Mouse (Mus musculus) hindbrain, embryonic 13.5 days (tissue): ENCODE results near the gene E2f2. TPM values are rescaled to one million over a fixed set of nuclear protein-coding genes. Genes with fewer than 3 reads are reported as not detected.

ENCODE experiments used
- ATAC-seq: fragments of 200-750 bp; cut with Nextera tagmentation; 2 replicates; pipeline ENCODE4 v1.8.0; 2017; ENCODE audit warnings: moderate TSS enrichment; ENCODE audit not compliant: low FRiP score
- H3K27ac ChIP-seq: fragments of 300-500 bp; sonication (generic); 2 replicates; pipeline ENCODE4 v1.5.1; 2015; ENCODE audit warnings: inconsistent platforms, mild to moderate bottlenecking, moderate library complexity
- H3K27me3 ChIP-seq: fragments of 300-500 bp; sonication (generic); 2 replicates; pipeline ENCODE4 v1.6.1; 2015; ENCODE audit warnings: mild to moderate bottlenecking, inconsistent platforms
- H3K36me3 ChIP-seq: fragments of 300-500 bp; sonication (generic); 2 replicates; pipeline ENCODE4 v1.6.1; 2015; ENCODE audit warnings: mild to moderate bottlenecking, inconsistent platforms
- H3K4me1 ChIP-seq: fragments of 300-500 bp; sonication (generic); replicated peaks from 2 replicates; pipeline ENCODE4 v1.6.1; 2015; ENCODE audit warnings: inconsistent platforms
- H3K4me2 ChIP-seq: fragments of 300-500 bp; sonication (generic); 2 replicates; pipeline ENCODE4 v1.6.1; 2015; ENCODE audit warnings: inconsistent platforms, mild to moderate bottlenecking, moderate library complexity
- H3K4me3 ChIP-seq: fragments of 300-500 bp; sonication (generic); 2 replicates; pipeline ENCODE4 v1.5.1; 2015; ENCODE audit warnings: mild to moderate bottlenecking, inconsistent platforms
- H3K9ac ChIP-seq: fragments of 300-500 bp; sonication (generic); 2 replicates; pipeline ENCODE4 v1.6.1; 2015; ENCODE audit warnings: mild to moderate bottlenecking, inconsistent platforms
- H3K9me3 ChIP-seq: fragments of 300-500 bp; sonication (generic); 2 replicates; pipeline ENCODE4 v1.6.1; 2016; ENCODE audit warnings: inconsistent platforms
- WGBS: fragments of 180-500 bp; shearing (Covaris S2); methylation state at CpG from one replicate; pipeline ENCODE4 v1.1.7; 2015; 5-methylcytosine and 5-hydroxymethylcytosine counted together
- polyA plus RNA-seq: library from polyadenylated mRNA; unstranded; fragments of >200 nt; fragmentation: Nextera tagmentation; extraction: Ambion mirVana; gene quantifications from 2 replicates; pipeline ENCODE4 v1.2.1, GENCODE M21; 2015

Gene E2f2
- polyA plus RNA-seq, 1 experiment from 2014 or later, result 2.7 TPM

GRCm38 (mm10) chr4:136220133-136220775 lies 48.1 kb downstream of the E2f2 start:
- Histone ChIP-seq H3K9me3 (no peaks in the 10 kb centered on the region), H3K9ac (no peak overlapping the region; the same call in 1 of the 2 replicates), H3K27me3 (peaks cover 13% of the 10 kb centered on the region), H3K36me3 (no peaks in the 10 kb centered on the region), H3K4me3 (no peak overlapping the region), H3K4me1 (peaks cover 48% of the 10 kb centered on the region), H3K27ac (no peak overlapping the region), H3K4me2 (no peak overlapping the region)
- WGBS, result 12% methylated on average over 17 of the region's 17 CpGs
- no peak for ATAC-seq

GRCm38 (mm10) chr4:136223549-136224239 lies 51.5 kb downstream of the E2f2 start:
- Histone ChIP-seq H3K4me1 (peaks cover 33% of the 10 kb centered on the region), H3K9me3 (no peaks in the 10 kb centered on the region), H3K36me3 (no peaks in the 10 kb centered on the region), H3K9ac (0 out of 2 replicates have a peak overlapping the region, but pooled peaks have one; percentile 15), H3K4me2 (0 out of 2 replicates have a peak overlapping the region, but pooled peaks have one; percentile 2), H3K27ac (peak overlapping the region; percentile 83), H3K27me3 (peaks cover 13% of the 10 kb centered on the region), H3K4me3 (no peak overlapping the region)
- 48% methylated on average over 13 of the region's 13 CpGs for WGBS
- peak; percentile 90 for ATAC-seq

- Histone ChIP-seq H3K27me3 (peaks cover 11% of the 10 kb centered on the region), H3K4me2 (no peak overlapping the region), H3K27ac (peak overlapping the region; percentile 83), H3K9me3 (no peaks in the 10 kb centered on the region), H3K36me3 (no peaks in the 10 kb centered on the region), H3K4me1 (peaks cover 28% of the 10 kb centered on the region), H3K4me3 (no peak overlapping the region), H3K9ac (peak overlapping the region; percentile 29; the same call in 1 of the 2 replicates)
- WGBS, result 37% methylated on average over 5 of the region's 5 CpGs
- no peak; the same call in 1 of the 2 replicates for ATAC-seq
These were observed 52.0 kb downstream of the E2f2 start for GRCm38 (mm10) chr4:136224240-136224559.

- Histone ChIP-seq H3K27ac (peak overlapping the region; percentile 83), H3K4me1 (peaks cover 23% of the 10 kb centered on the region), H3K4me2 (no peak overlapping the region), H3K4me3 (no peak overlapping the region), H3K9ac (peak overlapping the region; percentile 29; the same call in 1 of the 2 replicates), H3K36me3 (no peaks in the 10 kb centered on the region), H3K27me3 (peaks cover 7% of the 10 kb centered on the region), H3K9me3 (no peaks in the 10 kb centered on the region)
- 84% methylated on average over 23 of the region's 23 CpGs for WGBS
- no peak for ATAC-seq
These were observed 52.7 kb downstream of the E2f2 start for GRCm38 (mm10) chr4:136224677-136225460.

- no peaks in the 10 kb centered on the region for H3K27me3 ChIP-seq
- no peak overlapping the region for H3K4me2 ChIP-seq
- 87% methylated on average over 7 of the region's 7 CpGs for WGBS
- no peak overlapping the region for H3K27ac ChIP-seq
- no peaks in the 10 kb centered on the region for H3K36me3 ChIP-seq
- H3K9me3 ChIP-seq, result no peaks in the 10 kb centered on the region
- no peak overlapping the region for H3K9ac ChIP-seq
- no peak for ATAC-seq
- H3K4me3 ChIP-seq, result no peak overlapping the region
- peaks cover 17% of the 10 kb centered on the region for H3K4me1 ChIP-seq
These were observed 55.2 kb downstream of the E2f2 start for GRCm38 (mm10) chr4:136227408-136227807.

- Histone ChIP-seq H3K4me2 (no peak overlapping the region), H3K4me1 (peaks cover 11% of the 10 kb centered on the region), H3K27me3 (no peaks in the 10 kb centered on the region), H3K36me3 (no peaks in the 10 kb centered on the region), H3K9ac (no peak overlapping the region; the same call in 1 of the 2 replicates), H3K4me3 (no peak overlapping the region), H3K27ac (no peak overlapping the region), H3K9me3 (no peaks in the 10 kb centered on the region)
- 83% methylated on average over 5 of the region's 5 CpGs for WGBS
- ATAC-seq, result no peak
These were observed 56.4 kb downstream of the E2f2 start for GRCm38 (mm10) chr4:136228640-136229039.

GRCm38 (mm10) chr4:136238669-136239068 lies 66.5 kb downstream of the E2f2 start:
- Histone ChIP-seq H3K27me3 (peaks cover 50% of the 10 kb centered on the region), H3K4me3 (no peak overlapping the region), H3K4me1 (peaks cover 10% of the 10 kb centered on the region), H3K36me3 (peaks cover 13% of the 10 kb centered on the region; the same call in 1 of the 2 replicates), H3K9ac (no peak overlapping the region), H3K9me3 (no peaks in the 10 kb centered on the region), H3K4me2 (no peak overlapping the region), H3K27ac (no peak overlapping the region)
- WGBS, result 25% methylated on average over 13 of the region's 13 CpGs
- ATAC-seq, result no peak

- H3K4me3 ChIP-seq, result no peak overlapping the region
- H3K9me3 ChIP-seq, result no peaks in the 10 kb centered on the region
- H3K4me1 ChIP-seq, result peaks cover 10% of the 10 kb centered on the region
- no peak overlapping the region for H3K9ac ChIP-seq
- no peak for ATAC-seq
- H3K27ac ChIP-seq, result no peak overlapping the region
- H3K36me3 ChIP-seq, result peaks cover 11% of the 10 kb centered on the region; the same call in 1 of the 2 replicates
- H3K4me2 ChIP-seq, result no peak overlapping the region
- WGBS, result 75% methylated on average over 9 of the region's 9 CpGs
- peaks cover 54% of the 10 kb centered on the region for H3K27me3 ChIP-seq
These were observed 66.9 kb downstream of the E2f2 start for GRCm38 (mm10) chr4:136239111-136239510.

GRCm38 (mm10) chr4:136239622-136240021 lies 67.4 kb downstream of the E2f2 start:
- Histone ChIP-seq H3K4me3 (no peak overlapping the region), H3K4me1 (peaks cover 10% of the 10 kb centered on the region), H3K27me3 (peaks cover 59% of the 10 kb centered on the region), H3K9me3 (no peaks in the 10 kb centered on the region), H3K36me3 (peaks cover 5% of the 10 kb centered on the region; the same call in 1 of the 2 replicates), H3K27ac (no peak overlapping the region), H3K4me2 (no peak overlapping the region), H3K9ac (no peak overlapping the region)
- WGBS, result 25% methylated on average over 8 of the region's 8 CpGs
- no peak for ATAC-seq

- Histone ChIP-seq H3K4me2 (no peak overlapping the region), H3K27ac (no peak overlapping the region), H3K9ac (no peak overlapping the region), H3K27me3 (peaks cover 64% of the 10 kb centered on the region), H3K4me3 (no peak overlapping the region), H3K4me1 (peaks cover 10% of the 10 kb centered on the region), H3K9me3 (no peaks in the 10 kb centered on the region), H3K36me3 (peaks cover 5% of the 10 kb centered on the region; the same call in 1 of the 2 replicates)
- ATAC-seq, result no peak
- WGBS, result 68% methylated on average over 14 of the region's 14 CpGs
These were observed 67.9 kb downstream of the E2f2 start for GRCm38 (mm10) chr4:136240123-136240522.

GRCm38 (mm10) chr4:136240955-136241354 lies 68.8 kb downstream of the E2f2 start:
- Histone ChIP-seq H3K27ac (no peak overlapping the region), H3K36me3 (peaks cover 5% of the 10 kb centered on the region; the same call in 1 of the 2 replicates), H3K4me2 (no peak overlapping the region), H3K9me3 (no peaks in the 10 kb centered on the region), H3K4me1 (peaks cover 11% of the 10 kb centered on the region), H3K9ac (no peak overlapping the region), H3K27me3 (peaks cover 73% of the 10 kb centered on the region), H3K4me3 (no peak overlapping the region)
- 17% methylated on average over 8 of the region's 8 CpGs for WGBS
- no peak for ATAC-seq

- Histone ChIP-seq H3K27ac (no peak overlapping the region), H3K4me1 (peaks cover 23% of the 10 kb centered on the region), H3K36me3 (peaks cover 5% of the 10 kb centered on the region; the same call in 1 of the 2 replicates), H3K27me3 (peaks cover 75% of the 10 kb centered on the region), H3K9ac (no peak overlapping the region), H3K9me3 (no peaks in the 10 kb centered on the region), H3K4me2 (no peak overlapping the region), H3K4me3 (no peak overlapping the region)
- no peak for ATAC-seq
- 51% methylated on average over 8 of the region's 8 CpGs for WGBS
These were observed 70.0 kb downstream of the E2f2 start for GRCm38 (mm10) chr4:136242065-136242703.
